Mouse (Mus musculus) megakaryocyte, embryonic 14.5 days (primary cell): ENCODE measurements at regions not wholly inside any gene's neighbourhood (a gene's known extent, or its start where the extent isn't known, plus 50 kb on each side); places are given as distances from the start of the nearest gene placed in this dataset.

ENCODE experiments used
- FLI1 ChIP-seq: IDR thresholded peaks from 2 replicates; pipeline ENCODE4 v1.6.1; 2012; ENCODE audit warnings: low read length, inconsistent platforms, mixed read lengths
- GATA1 ChIP-seq: IDR thresholded peaks from 3 replicates; pipeline ENCODE4 v1.6.1; 2012; ENCODE audit warnings: mixed read lengths, low read length, inconsistent platforms, borderline replicate concordance

GRCm38 (mm10) chr5:29131762-29132161, 64.0 kb upstream of the Rnf32 start:
- TF ChIP-seq FLI1 = no peak
- no peak for TF ChIP-seq GATA1
